Mouse (Mus musculus): ENCODE results near the gene Zfp644. TPM values are rescaled to one million over a fixed set of nuclear protein-coding genes. Genes with fewer than 3 reads are reported as not detected.

Gene Zfp644
- polyA plus RNA-seq, 1 experiment from 2014 or later = 44.4 TPM

DNA sequence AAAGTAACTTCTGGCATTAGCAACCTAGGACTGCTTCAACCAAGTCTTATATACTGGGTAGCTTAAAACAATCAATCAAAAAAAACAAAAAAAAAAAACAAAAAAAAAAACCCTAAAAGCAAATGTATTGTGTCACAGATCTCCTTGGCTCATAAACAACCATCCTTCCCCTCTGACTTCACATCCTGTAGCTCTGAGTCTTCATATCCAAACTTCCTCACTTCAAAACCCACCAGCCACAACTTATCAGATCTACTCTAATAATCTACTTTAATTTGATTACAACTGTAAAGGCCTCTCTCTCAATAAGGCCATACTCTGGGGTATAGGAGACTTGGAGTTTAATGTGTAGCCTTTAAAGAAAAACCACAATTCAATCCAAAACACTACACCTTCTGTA is 47.1 kb downstream of the Zfp644 start:
- H3K9me3 ChIP-seq (ENCODE audit: control insufficient read depth, low read length) = no peaks in the 10 kb centered on the region
- no peak overlapping the region for H3K4me3 ChIP-seq (ENCODE audit: low read depth, low read length)
- peaks cover 3% of the 10 kb centered on the region; the same call in 1 of the 2 replicates for H3K36me3 ChIP-seq (ENCODE audit: control insufficient read depth, insufficient read depth, low read length)
- H3K4me1 ChIP-seq (replicated peaks; ENCODE audit: control insufficient read depth, insufficient read depth, low read length) = peaks cover 6% of the 10 kb centered on the region; the same call in 1 of the 2 replicates
- no peaks in the 10 kb centered on the region for H3K27me3 ChIP-seq (replicated peaks; ENCODE audit: control insufficient read depth, insufficient read depth, low read length)
- H3K9ac ChIP-seq (ENCODE audit: low read depth, low read length) = no peak overlapping the region
- DNase-seq (ENCODE audit: low spot score) = no peak
- no peak overlapping the region for H3K27ac ChIP-seq (ENCODE audit: low read depth, low read length)
- ATAC-seq (replicated peaks; ENCODE audit: low FRiP score) = no peak
- H3K4me2 ChIP-seq = no peak overlapping the region

- Histone ChIP-seq H3K36me3 (ENCODE audit: control insufficient read depth, insufficient read depth, low read length) (no peaks in the 10 kb centered on the region), H3K27me3 (replicated peaks; ENCODE audit: control insufficient read depth, insufficient read depth, low read length) (no peaks in the 10 kb centered on the region), H3K27ac (ENCODE audit: low read depth, low read length) (no peak overlapping the region), H3K4me1 (replicated peaks; ENCODE audit: control insufficient read depth, insufficient read depth, low read length) (peaks cover 6% of the 10 kb centered on the region; the same call in 1 of the 2 replicates), H3K9ac (ENCODE audit: low read depth, low read length) (no peak overlapping the region), H3K4me2 (no peak overlapping the region), H3K9me3 (ENCODE audit: control insufficient read depth, low read length) (no peaks in the 10 kb centered on the region), H3K4me3 (ENCODE audit: low read depth, low read length) (no peak overlapping the region)
- ATAC-seq (replicated peaks; ENCODE audit: low FRiP score) (no peak), DNase-seq (ENCODE audit: low spot score) (no peak)
These were observed 47.6 kb downstream of the Zfp644 start for GRCm38 (mm10) chr5:106649441-106649840.

DNA sequence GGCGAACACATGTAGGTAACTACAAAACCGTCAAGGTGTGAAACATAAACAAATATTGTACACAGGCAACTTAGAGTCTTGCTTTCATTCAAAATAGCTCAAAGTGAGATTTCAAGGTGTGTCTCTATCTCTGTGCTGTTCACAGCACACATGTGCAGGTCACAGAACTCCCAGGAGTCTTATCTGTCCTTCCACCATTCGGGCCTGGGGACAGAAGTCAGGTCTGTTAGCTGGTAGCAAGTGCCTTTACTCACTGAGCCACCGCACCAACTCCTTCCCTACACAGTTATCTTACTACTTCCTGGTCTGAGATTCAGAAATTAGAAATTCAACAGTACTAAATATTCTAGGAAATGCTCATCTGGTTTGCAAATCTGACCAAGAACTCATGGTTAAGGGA is 53.7 kb downstream of the Zfp644 start:
- H3K4me3 ChIP-seq (ENCODE audit: low read depth, low read length) = no peak overlapping the region
- no peaks in the 10 kb centered on the region for H3K9me3 ChIP-seq (ENCODE audit: control insufficient read depth, low read length)
- WGBS = 68% methylated on average over 4 of the region's 4 CpGs
- peaks cover 2% of the 10 kb centered on the region; the same call in 1 of the 2 replicates for H3K4me1 ChIP-seq (replicated peaks; ENCODE audit: control insufficient read depth, insufficient read depth, low read length)
- H3K27me3 ChIP-seq (replicated peaks; ENCODE audit: control insufficient read depth, insufficient read depth, low read length) = no peaks in the 10 kb centered on the region
- DNase-seq (ENCODE audit: low spot score) (no peak), ATAC-seq (replicated peaks; ENCODE audit: low FRiP score) (no peak)
- no peak overlapping the region for H3K9ac ChIP-seq (ENCODE audit: low read depth, low read length)
- H3K4me2 ChIP-seq = no peak overlapping the region
- no peak overlapping the region for H3K27ac ChIP-seq (ENCODE audit: low read depth, low read length)
- H3K36me3 ChIP-seq (ENCODE audit: control insufficient read depth, insufficient read depth, low read length) = no peaks in the 10 kb centered on the region

- 87% methylated on average over 3 of the region's 3 CpGs for WGBS
- Histone ChIP-seq H3K4me2 (no peak overlapping the region), H3K27ac (ENCODE audit: low read depth, low read length) (no peak overlapping the region), H3K36me3 (ENCODE audit: control insufficient read depth, insufficient read depth, low read length) (peaks cover 10% of the 10 kb centered on the region), H3K4me3 (ENCODE audit: low read depth, low read length) (no peak overlapping the region), H3K9ac (ENCODE audit: low read depth, low read length) (no peak overlapping the region), H3K27me3 (replicated peaks; ENCODE audit: control insufficient read depth, insufficient read depth, low read length) (no peaks in the 10 kb centered on the region), H3K4me1 (replicated peaks; ENCODE audit: control insufficient read depth, insufficient read depth, low read length) (peaks cover 2% of the 10 kb centered on the region; the same call in 1 of the 2 replicates), H3K9me3 (ENCODE audit: control insufficient read depth, low read length) (no peaks in the 10 kb centered on the region)
- ATAC-seq (replicated peaks; ENCODE audit: low FRiP score) = no peak
- DNase-seq (ENCODE audit: low spot score) = no peak
These were observed 55.2 kb downstream of the Zfp644 start for GRCm38 (mm10) chr5:106641876-106642275.

- DNase-seq (ENCODE audit: low spot score) = no peak
- no peaks in the 10 kb centered on the region for H3K27me3 ChIP-seq (replicated peaks; ENCODE audit: control insufficient read depth, insufficient read depth, low read length)
- no peak overlapping the region for H3K9ac ChIP-seq (ENCODE audit: low read depth, low read length)
- 81% methylated on average over 5 of the region's 5 CpGs for WGBS
- H3K27ac ChIP-seq (ENCODE audit: low read depth, low read length) = no peak overlapping the region
- H3K4me1 ChIP-seq (replicated peaks; ENCODE audit: control insufficient read depth, insufficient read depth, low read length) = peaks cover 2% of the 10 kb centered on the region; the same call in 1 of the 2 replicates
- ATAC-seq (replicated peaks; ENCODE audit: low FRiP score) = no peak
- no peak overlapping the region for H3K4me2 ChIP-seq
- no peak overlapping the region for H3K4me3 ChIP-seq (ENCODE audit: low read depth, low read length)
- H3K9me3 ChIP-seq (ENCODE audit: control insufficient read depth, low read length) = no peaks in the 10 kb centered on the region
- H3K36me3 ChIP-seq (ENCODE audit: control insufficient read depth, insufficient read depth, low read length) = peaks cover 20% of the 10 kb centered on the region
These were observed 56.8 kb downstream of the Zfp644 start for GRCm38 (mm10) chr5:106640235-106640809.

- Histone ChIP-seq H3K4me2 (no peak overlapping the region), H3K36me3 (ENCODE audit: control insufficient read depth, insufficient read depth, low read length) (peaks cover 22% of the 10 kb centered on the region), H3K27ac (ENCODE audit: low read depth, low read length) (no peak overlapping the region), H3K4me1 (replicated peaks; ENCODE audit: control insufficient read depth, insufficient read depth, low read length) (peaks cover 2% of the 10 kb centered on the region; the same call in 1 of the 2 replicates), H3K4me3 (ENCODE audit: low read depth, low read length) (no peak overlapping the region), H3K27me3 (replicated peaks; ENCODE audit: control insufficient read depth, insufficient read depth, low read length) (no peaks in the 10 kb centered on the region), H3K9ac (ENCODE audit: low read depth, low read length) (no peak overlapping the region), H3K9me3 (ENCODE audit: control insufficient read depth, low read length) (no peaks in the 10 kb centered on the region)
- ATAC-seq (replicated peaks; ENCODE audit: low FRiP score) (no peak), DNase-seq (ENCODE audit: low spot score) (no peak)
- WGBS = 89% methylated on average over 2 of the region's 2 CpGs
These were observed 57.5 kb downstream of the Zfp644 start for GRCm38 (mm10) chr5:106639627-106640026.

DNA sequence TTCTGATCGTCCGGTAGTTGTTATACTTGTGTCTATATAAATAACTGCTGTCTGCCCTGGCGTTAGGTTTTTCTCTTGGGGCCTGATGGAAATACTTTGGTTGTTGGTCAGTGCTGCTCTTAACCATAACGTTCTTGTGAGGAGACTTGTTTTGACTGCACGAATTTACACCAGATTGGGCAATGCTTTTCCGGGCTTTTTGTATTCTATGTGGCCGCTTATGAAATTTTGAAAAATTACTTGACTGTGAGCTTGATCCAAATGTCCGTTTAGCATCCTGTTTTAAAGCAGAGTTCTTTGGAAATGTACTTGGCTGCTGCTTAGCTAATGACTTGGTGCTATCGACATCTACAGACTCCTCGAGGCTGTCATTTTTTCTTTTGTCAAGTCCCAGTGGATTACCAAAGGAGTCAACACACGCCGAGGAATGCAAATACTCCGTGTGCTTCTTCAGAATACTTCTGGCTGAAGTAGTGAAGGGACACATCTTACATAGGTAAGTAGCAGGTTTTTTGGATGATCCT is 60.6 kb downstream of the Zfp644 start:
- WGBS = 92% methylated on average over 13 of the region's 13 CpGs
- no peaks in the 10 kb centered on the region for H3K4me1 ChIP-seq (replicated peaks; ENCODE audit: control insufficient read depth, insufficient read depth, low read length)
- ATAC-seq (replicated peaks; ENCODE audit: low FRiP score) (no peak), DNase-seq (ENCODE audit: low spot score) (no peak)
- H3K36me3 ChIP-seq (ENCODE audit: control insufficient read depth, insufficient read depth, low read length) = peaks cover 30% of the 10 kb centered on the region
- no peak overlapping the region for H3K4me3 ChIP-seq (ENCODE audit: low read depth, low read length)
- no peaks in the 10 kb centered on the region for H3K9me3 ChIP-seq (ENCODE audit: control insufficient read depth, low read length)
- no peak overlapping the region for H3K27ac ChIP-seq (ENCODE audit: low read depth, low read length)
- H3K4me2 ChIP-seq = no peak overlapping the region
- H3K27me3 ChIP-seq (replicated peaks; ENCODE audit: control insufficient read depth, insufficient read depth, low read length) = no peaks in the 10 kb centered on the region
- H3K9ac ChIP-seq (ENCODE audit: low read depth, low read length) = no peak overlapping the region

DNA sequence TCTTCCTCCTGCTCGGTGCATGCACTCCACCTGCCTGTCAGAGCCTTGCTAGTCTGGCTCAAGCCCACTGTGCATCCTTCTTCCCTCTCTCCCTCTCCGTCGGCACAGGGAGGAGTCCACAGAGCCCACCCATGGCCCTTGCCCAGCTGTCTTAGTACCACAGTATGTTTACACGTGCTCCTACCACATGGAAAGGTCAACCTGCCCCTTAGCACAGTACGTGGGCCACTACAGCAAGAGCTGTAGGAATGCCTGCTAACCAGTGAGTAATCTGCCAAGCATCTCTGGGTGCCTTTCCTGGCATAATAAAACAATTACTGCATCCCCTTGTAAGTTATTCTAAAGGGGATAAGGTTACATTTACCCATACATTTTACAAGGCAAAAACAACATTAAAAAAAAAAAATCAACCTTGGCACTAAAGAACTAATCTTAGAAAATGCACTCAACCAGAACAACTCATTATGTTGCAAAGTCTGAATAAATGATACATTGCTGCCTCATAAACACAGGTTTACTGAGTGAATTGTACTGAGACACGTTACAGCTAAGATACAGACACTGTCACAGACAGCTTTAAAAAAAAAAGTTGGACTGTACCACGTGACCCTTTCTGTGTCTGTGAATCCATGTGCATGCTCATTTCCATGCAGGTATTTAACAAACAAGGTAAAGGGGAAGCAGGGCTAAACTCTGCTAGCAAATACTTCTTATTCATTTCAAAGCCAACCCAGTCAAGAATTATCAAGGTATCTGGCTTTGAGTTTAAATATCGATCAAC is 68.5 kb downstream of the Zfp644 start:
- H3K4me2 ChIP-seq = no peak overlapping the region
- DNase-seq (ENCODE audit: low spot score) (no peak), ATAC-seq (replicated peaks; ENCODE audit: low FRiP score) (no peak)
- no peaks in the 10 kb centered on the region for H3K9me3 ChIP-seq (ENCODE audit: control insufficient read depth, low read length)
- H3K4me3 ChIP-seq (ENCODE audit: low read depth, low read length) = no peak overlapping the region
- H3K36me3 ChIP-seq (ENCODE audit: control insufficient read depth, insufficient read depth, low read length) = peaks cover 7% of the 10 kb centered on the region
- WGBS = 86% methylated on average over 8 of the region's 8 CpGs
- no peaks in the 10 kb centered on the region for H3K4me1 ChIP-seq (replicated peaks; ENCODE audit: control insufficient read depth, insufficient read depth, low read length)
- H3K9ac ChIP-seq (ENCODE audit: low read depth, low read length) = no peak overlapping the region
- H3K27me3 ChIP-seq (replicated peaks; ENCODE audit: control insufficient read depth, insufficient read depth, low read length) = no peaks in the 10 kb centered on the region
- H3K27ac ChIP-seq (ENCODE audit: low read depth, low read length) = no peak overlapping the region

DNA sequence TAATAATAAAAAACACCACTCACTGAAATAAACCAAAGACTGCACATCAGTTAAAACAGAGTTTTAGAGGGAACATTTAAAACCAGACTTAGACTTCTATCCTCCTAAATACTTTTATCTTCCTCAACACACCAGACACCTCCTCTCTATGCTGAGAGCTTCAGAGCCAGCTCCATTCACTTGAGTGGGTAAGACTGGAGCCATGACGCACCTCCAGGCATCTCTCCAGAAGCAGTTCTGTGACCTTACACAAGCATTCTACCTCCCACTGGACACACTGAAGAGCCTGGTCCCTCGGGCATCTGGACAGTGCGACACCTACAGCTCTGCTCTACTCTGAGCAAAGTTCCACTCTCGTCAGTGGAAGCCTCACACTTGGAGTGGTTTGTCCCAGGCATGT is 73.8 kb downstream of the Zfp644 start:
- no peaks in the 10 kb centered on the region for H3K9me3 ChIP-seq (ENCODE audit: control insufficient read depth, low read length)
- H3K27me3 ChIP-seq (replicated peaks; ENCODE audit: control insufficient read depth, insufficient read depth, low read length) = no peaks in the 10 kb centered on the region
- ATAC-seq (replicated peaks; ENCODE audit: low FRiP score) (no peak), DNase-seq (ENCODE audit: low spot score) (no peak)
- H3K36me3 ChIP-seq (ENCODE audit: control insufficient read depth, insufficient read depth, low read length) = peaks cover 12% of the 10 kb centered on the region
- 95% methylated on average over 4 of the region's 4 CpGs for WGBS
- no peaks in the 10 kb centered on the region for H3K4me1 ChIP-seq (replicated peaks; ENCODE audit: control insufficient read depth, insufficient read depth, low read length)
- H3K9ac ChIP-seq (ENCODE audit: low read depth, low read length) = no peak overlapping the region
- no peak overlapping the region for H3K27ac ChIP-seq (ENCODE audit: low read depth, low read length)
- no peak overlapping the region for H3K4me2 ChIP-seq
- no peak overlapping the region for H3K4me3 ChIP-seq (ENCODE audit: low read depth, low read length)

All from liver, embryonic 11.5 days (tissue).